Mouse (Mus musculus) liver, adult 2 months (tissue): Measurements from ENCODE around the gene Gapdhs. TPM values are rescaled to one million over a fixed set of nuclear protein-coding genes. Genes with fewer than 3 reads are reported as not detected.

Experiments used
- DNase-seq: peaks from one replicate; pipeline ENCODE4 v3.0.0-alpha.2; 2011; ENCODE audit warnings: low read depth, low spot score; ENCODE audit errors: extremely low read depth
- H3K27ac ChIP-seq: fragments of 200-500 bp; replicated peaks from 2 replicates; pipeline ENCODE4 v1.5.1; 2012; ENCODE audit warnings: low read depth, mild to moderate bottlenecking, control low read depth, inconsistent platforms, low read length; ENCODE audit not compliant: insufficient read depth
- H3K27me3 ChIP-seq: fragments of 200-500 bp; 2 replicates; pipeline ENCODE4 v1.6.1; 2012; ENCODE audit warnings: mild to moderate bottlenecking, moderate library complexity, low read length, inconsistent platforms; ENCODE audit not compliant: control insufficient read depth, insufficient read depth
- H3K36me3 ChIP-seq: fragments of 200-500 bp; 2 replicates; pipeline ENCODE4 v1.6.1; 2012; ENCODE audit warnings: low read length, inconsistent platforms; ENCODE audit not compliant: control insufficient read depth, insufficient read depth
- H3K4me1 ChIP-seq: fragments of 200-500 bp; 2 replicates; pipeline ENCODE4 v1.6.1; 2011; ENCODE audit warnings: low read length; ENCODE audit not compliant: control insufficient read depth, insufficient read depth
- H3K4me3 ChIP-seq: fragments of 200-500 bp; 2 replicates; pipeline ENCODE4 v1.5.1; 2011; ENCODE audit warnings: low read depth, mild to moderate bottlenecking, control low read depth, low read length, moderate library complexity; ENCODE audit not compliant: insufficient read depth
- H3K79me2 ChIP-seq: fragments of 200-500 bp; 2 replicates; pipeline ENCODE4 v1.6.1; 2012; ENCODE audit warnings: inconsistent platforms, mild to moderate bottlenecking, low read length, moderate library complexity; ENCODE audit not compliant: control insufficient read depth, insufficient read depth
- H3K9ac ChIP-seq: fragments of 200-500 bp; 2 replicates; pipeline ENCODE4 v1.6.1; 2012; ENCODE audit warnings: low read depth, mild to moderate bottlenecking, control low read depth, inconsistent platforms, low read length
- CTCF ChIP-seq: fragments of 200-500 bp; IDR thresholded peaks from 2 replicates; pipeline ENCODE4 v1.5.1; 2011; ENCODE audit warnings: low read depth, low read length, control low read depth
- POLR2A ChIP-seq: fragments of 200-500 bp; IDR thresholded peaks from 2 replicates; pipeline ENCODE4 v1.6.1; 2011; ENCODE audit warnings: low read length, control low read depth; ENCODE audit not compliant: insufficient read depth; ENCODE audit errors: extremely low read depth
- WGBS: fragments of 180-500 bp; shearing (Covaris S2); methylation state at CpG from one replicate; pipeline ENCODE4 v1.1.7; 2018; 5-methylcytosine and 5-hydroxymethylcytosine counted together
- polyA plus RNA-seq: library from polyadenylated mRNA; depleted of rRNA; stranded (reverse); fragments of >200 nt; gene quantifications from 2 replicates; pipeline ENCODE4 v1.2.3, GENCODE M21; 2012
- total RNA-seq: library from RNA; depleted of rRNA; stranded (reverse); fragments of >200 nt; gene quantifications from 2 replicates; pipeline ENCODE4 v1.2.3, GENCODE M21; 2014

The Gapdhs gene
- total and polyA plus RNA-seq, 2 experiments: 1.3 TPM; not detected in 1

- no peak overlapping the region for H3K4me3 ChIP-seq
- H3K27me3 ChIP-seq: no peaks in the 10 kb centered on the region
- H3K4me1 ChIP-seq: no peaks in the 10 kb centered on the region
- no peak for DNase-seq
- no peaks in the 10 kb centered on the region for H3K36me3 ChIP-seq
- no peak overlapping the region for H3K9ac ChIP-seq
- H3K79me2 ChIP-seq: no peaks in the 10 kb centered on the region
- 71% methylated on average over 3 of the region's 3 CpGs for WGBS
- no peak overlapping the region for H3K27ac ChIP-seq
- TF ChIP-seq CTCF (no peak), POLR2A (no peak)
Measured at GRCm38 (mm10) chr7:30782658-30783057, 39.2 kb upstream of the Gapdhs start.

- Histone ChIP-seq H3K9ac (no peak overlapping the region), H3K27ac (no peak overlapping the region), H3K27me3 (no peaks in the 10 kb centered on the region), H3K4me3 (no peak overlapping the region), H3K36me3 (no peaks in the 10 kb centered on the region), H3K79me2 (no peaks in the 10 kb centered on the region), H3K4me1 (no peaks in the 10 kb centered on the region)
- peak; percentile 5 for DNase-seq
- 62% methylated on average over 4 of the region's 4 CpGs for WGBS
- TF ChIP-seq CTCF (peak; percentile 85), POLR2A (no peak)
Measured at GRCm38 (mm10) chr7:30781792-30782191, 38.3 kb upstream of the Gapdhs start.

- WGBS: 89% methylated on average over 1 of the region's 1 CpGs
- no peak overlapping the region for H3K27ac ChIP-seq
- no peaks in the 10 kb centered on the region for H3K79me2 ChIP-seq
- no peaks in the 10 kb centered on the region for H3K36me3 ChIP-seq
- no peaks in the 10 kb centered on the region for H3K4me1 ChIP-seq
- no peaks in the 10 kb centered on the region for H3K27me3 ChIP-seq
- no peak for TF ChIP-seq POLR2A
- no peak for TF ChIP-seq CTCF
- no peak overlapping the region for H3K4me3 ChIP-seq
- DNase-seq: no peak
- H3K9ac ChIP-seq: no peak overlapping the region
Measured at GRCm38 (mm10) chr7:30777911-30778310, 34.4 kb upstream of the Gapdhs start.

- no peak overlapping the region for H3K9ac ChIP-seq
- no peak for DNase-seq
- TF ChIP-seq CTCF (no peak), POLR2A (no peak)
- H3K27me3 ChIP-seq: no peaks in the 10 kb centered on the region
- H3K36me3 ChIP-seq: no peaks in the 10 kb centered on the region
- H3K79me2 ChIP-seq: no peaks in the 10 kb centered on the region
- no peak overlapping the region for H3K27ac ChIP-seq
- no peaks in the 10 kb centered on the region for H3K4me1 ChIP-seq
- WGBS: 77% methylated on average over 7 of the region's 7 CpGs
- no peak overlapping the region for H3K4me3 ChIP-seq
Measured at GRCm38 (mm10) chr7:30777081-30777579, 33.6 kb upstream of the Gapdhs start.

- Histone ChIP-seq H3K9ac (no peak overlapping the region), H3K4me3 (no peak overlapping the region), H3K27ac (no peak overlapping the region), H3K4me1 (no peaks in the 10 kb centered on the region), H3K36me3 (no peaks in the 10 kb centered on the region), H3K79me2 (no peaks in the 10 kb centered on the region), H3K27me3 (no peaks in the 10 kb centered on the region)
- 87% methylated on average over 9 of the region's 9 CpGs for WGBS
- no peak for DNase-seq
- TF ChIP-seq CTCF: no peak
- TF ChIP-seq POLR2A: no peak
Measured at GRCm38 (mm10) chr7:30776104-30776503, 32.6 kb upstream of the Gapdhs start.

- TF ChIP-seq POLR2A: no peak
- no peak for TF ChIP-seq CTCF
- no peaks in the 10 kb centered on the region for H3K79me2 ChIP-seq
- no peaks in the 10 kb centered on the region for H3K4me1 ChIP-seq
- no peaks in the 10 kb centered on the region for H3K36me3 ChIP-seq
- H3K27ac ChIP-seq: no peak overlapping the region
- 55% methylated on average over 9 of the region's 9 CpGs for WGBS
- no peak overlapping the region for H3K9ac ChIP-seq
- H3K4me3 ChIP-seq: no peak overlapping the region
- no peaks in the 10 kb centered on the region for H3K27me3 ChIP-seq
- no peak for DNase-seq
Measured at GRCm38 (mm10) chr7:30769236-30769635, 25.8 kb upstream of the Gapdhs start.
